Mouse (Mus musculus): ENCODE measurements around the gene Adgrb3. TPM values are rescaled to one million over a fixed set of nuclear protein-coding genes. Genes with fewer than 3 reads are reported as not detected.
A peak's percentile ranks its signal among the peaks of the same experiment; 100 is the strongest.
"Not testable (repeated sequence)": the region's sequence is repeated elsewhere in the genome, so short reads cannot be mapped to it uniquely, and the experiment has no call there.

The Adgrb3 gene
- total RNA-seq, 2 experiments from 2014 or later, result 105 to 110 TPM

GRCm38 (mm10) chr1:25063964-25064363 lies 765.5 kb downstream of the Adgrb3 start:
- DNase-seq (ENCODE audit: low spot score in 2 of 2), result no peak
- intact Hi-C loops (cut with DNase I), result loop anchor here (5.0 kb wide), 1 partner anchor 162 kb away; no protein-coding TSS in a partner anchor

GRCm38 (mm10) chr1:25060935-25061334 lies 768.6 kb downstream of the Adgrb3 start:
- intact Hi-C loops (cut with DNase I), result loop anchor here (5.0 kb wide), 1 partner anchor 159 kb away; no protein-coding TSS in a partner anchor
- peak in 1 of 2 experiments; percentile 69 for DNase-seq (ENCODE audit: low spot score in 2 of 2)

DNA sequence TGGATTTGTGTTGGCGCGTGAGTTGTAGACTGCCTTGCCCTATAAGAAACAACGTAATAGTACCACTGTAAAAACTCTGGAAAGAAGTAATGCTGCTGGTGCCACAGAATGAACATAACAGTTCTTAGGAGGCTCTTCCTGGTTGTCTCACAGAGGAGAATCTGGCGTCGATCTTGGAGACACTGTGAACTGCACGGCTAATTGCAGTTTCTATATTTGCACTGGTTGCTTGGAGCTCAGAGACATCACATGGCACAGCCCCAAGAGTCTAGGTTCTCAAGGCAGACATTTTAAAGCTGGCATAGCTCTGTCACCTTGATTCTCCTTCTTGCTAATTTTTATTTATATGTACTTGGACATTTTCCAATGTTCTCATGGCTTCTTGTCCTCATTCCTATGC lies 769.3 kb downstream of the Adgrb3 start:
- intact Hi-C loops (cut with DNase I), result loop anchor here (5.0 kb wide), 1 partner anchor 158 kb away; no protein-coding TSS in a partner anchor
- peak; percentile 53 to 62 for DNase-seq (ENCODE audit: low spot score in 2 of 2)

DNA sequence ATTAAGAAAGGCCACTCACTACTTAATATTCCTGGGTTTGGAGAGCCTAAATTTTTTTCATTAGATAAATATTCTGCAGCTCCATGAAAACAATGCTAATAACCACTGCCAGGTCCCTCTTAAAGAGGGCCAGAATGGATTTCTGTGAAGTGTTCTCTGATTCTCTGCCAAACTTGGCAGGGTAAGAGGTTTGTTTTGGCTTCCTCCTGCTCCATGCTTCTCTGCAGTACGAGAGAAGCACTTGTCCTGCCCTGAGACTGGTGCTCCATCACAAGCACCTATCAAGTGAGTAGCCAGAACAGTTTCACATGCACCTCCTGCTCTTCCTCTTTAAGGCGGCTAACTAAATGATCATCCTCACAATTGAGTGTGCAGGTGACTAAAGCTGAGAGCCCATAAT lies 771.9 kb downstream of the Adgrb3 start:
- no peak for DNase-seq (ENCODE audit: low spot score in 2 of 2)
- intact Hi-C loops (cut with DNase I), result no loop called here

DNA sequence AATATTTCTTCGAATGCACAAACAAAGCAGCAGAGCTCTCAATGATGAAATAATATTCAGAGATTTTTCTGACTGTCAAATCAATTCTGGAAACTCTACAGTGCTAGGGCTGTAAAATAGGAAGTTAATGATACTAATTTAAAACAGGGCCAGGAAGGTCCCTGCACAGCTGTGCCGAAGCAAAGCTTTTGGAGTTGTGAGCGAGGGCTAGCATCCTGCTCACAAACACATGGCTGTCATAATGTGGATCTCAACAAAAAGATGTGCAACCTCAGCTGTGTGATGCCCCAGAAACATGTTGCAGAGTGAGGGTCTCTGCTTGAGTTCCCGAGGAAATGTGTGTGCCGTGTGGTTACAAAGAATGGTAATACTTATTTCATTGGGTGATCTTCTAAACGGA lies 772.3 kb downstream of the Adgrb3 start:
- DNase-seq (ENCODE audit: low spot score in 2 of 2), result no peak
- intact Hi-C loops (cut with DNase I), result no loop called here

DNA sequence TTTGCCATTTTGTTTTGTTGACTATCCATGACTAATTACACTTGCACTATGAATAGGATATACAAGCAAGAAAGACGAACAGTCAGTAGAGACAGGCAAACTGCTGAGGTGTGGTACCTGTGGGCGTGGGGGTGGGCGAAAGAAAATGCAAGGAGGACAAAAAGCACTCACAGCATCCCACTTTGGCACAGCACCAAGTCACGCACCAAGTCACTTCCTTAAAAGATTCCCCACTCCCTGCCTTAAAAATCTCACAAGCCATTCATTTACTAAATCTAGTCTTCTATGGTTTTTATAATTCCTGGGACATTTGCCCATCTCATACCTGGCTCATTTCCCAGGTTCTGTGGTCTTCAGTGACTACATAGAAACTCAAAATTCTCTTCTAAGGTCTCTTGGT lies 787.4 kb downstream of the Adgrb3 start:
- intact Hi-C loops (cut with DNase I), result no loop called here
- peak in 1 of 2 experiments; percentile 79 for DNase-seq (ENCODE audit: low spot score in 2 of 2)

DNA sequence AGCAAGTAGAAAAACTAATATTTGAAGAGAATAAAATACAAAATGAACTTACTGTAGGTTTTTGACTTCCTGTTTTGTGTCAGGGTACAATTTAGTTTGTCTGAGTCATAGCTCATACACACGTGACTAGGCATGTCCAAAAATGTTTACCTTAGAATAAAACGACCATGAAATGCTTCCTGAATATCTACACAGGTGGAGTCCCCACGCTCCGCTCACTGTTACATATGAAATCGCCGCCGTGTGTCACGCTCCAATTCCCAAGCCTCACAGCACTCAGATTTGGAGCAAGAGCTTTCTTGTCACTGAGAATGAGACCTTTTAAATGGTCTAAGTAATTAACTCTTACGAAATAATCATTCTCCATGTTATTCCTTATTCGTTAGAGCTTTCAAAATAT lies 795.3 kb downstream of the Adgrb3 start:
- intact Hi-C loops (cut with DNase I), result no loop called here
- DNase-seq (ENCODE audit: low spot score in 2 of 2), result peak in 1 of 2 experiments; percentile 7

GRCm38 (mm10) chr1:25033155-25034095 lies 796.1 kb downstream of the Adgrb3 start:
- DNase-seq (ENCODE audit: low spot score in 2 of 2), result peak; percentile 59 to 75
- intact Hi-C loops (cut with DNase I), result no loop called here

DNA sequence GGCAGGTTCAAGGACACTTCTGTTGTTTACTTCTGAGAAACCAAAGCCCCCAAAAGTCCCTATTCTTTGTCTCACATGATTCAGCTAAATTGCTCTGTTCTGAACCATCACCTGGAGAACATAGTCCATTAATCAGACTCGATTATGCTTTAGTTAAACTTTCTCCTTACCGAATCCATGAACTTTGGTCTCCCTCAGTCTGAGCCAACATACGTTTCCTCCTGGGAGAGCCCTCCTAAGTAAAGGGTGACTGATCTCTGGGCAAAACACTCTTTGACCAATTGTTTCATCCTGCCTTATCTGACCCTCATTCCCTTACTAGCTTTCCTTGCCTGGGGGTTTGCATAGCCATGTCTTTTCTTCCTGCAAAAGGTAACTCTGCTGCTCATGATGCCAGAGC lies 806.4 kb downstream of the Adgrb3 start:
- DNase-seq (ENCODE audit: low spot score in 2 of 2), result no peak
- intact Hi-C loops (cut with DNase I), result no loop called here

DNA sequence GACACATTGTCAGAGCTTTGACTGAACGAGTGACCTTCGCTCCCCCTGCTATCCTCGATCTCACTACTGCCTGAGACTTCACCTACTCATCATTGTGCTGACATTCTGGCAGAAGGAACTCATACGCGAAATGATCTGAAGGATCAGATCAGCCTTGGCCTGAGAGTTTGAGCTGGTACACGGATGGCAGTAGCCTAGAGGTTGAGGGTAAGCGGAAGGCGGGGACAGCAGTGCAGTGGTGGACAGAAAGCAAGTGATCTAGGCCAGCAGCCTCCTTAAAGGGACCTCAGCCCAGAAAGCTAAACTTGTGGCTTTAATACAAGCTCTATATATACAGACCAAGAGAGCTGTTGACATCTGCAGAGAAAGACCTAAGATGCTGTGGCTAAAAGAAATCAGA lies 811.7 kb downstream of the Adgrb3 start:
- not testable (repeated sequence) for DNase-seq (ENCODE audit: low spot score in 2 of 2)

More for the DNA sequence above, 811.7 kb downstream of the Adgrb3 start:
- intact Hi-C loops (cut with DNase I), result not testable (repeated sequence)

All from left cerebral cortex, postnatal 25 days (tissue).